Comparison of ENCODE assay signal across 8 mouse cellular contexts in genomic region chr11:6063501-6064214, GRCm38 (mm10). TPM values are rescaled to one million over a fixed set of nuclear protein-coding genes. Genes with fewer than 3 reads are reported as not detected.
A peak's percentile ranks its signal among the peaks of the same experiment; 100 is the strongest.
DNase-seq lines count a peak whose midpoint lies in the region; ATAC-seq and TF ChIP-seq lines count a peak whose summit lies in the region.

No protein-coding gene starts in this region.

- 0 out of 4 replicates have a peak overlapping the region, but pooled peaks of 1 of the 2 experiments have one; percentile 60 for H3K4me3 ChIP-seq in heart, embryonic 14.5 days (ENCODE audit: control insufficient read depth in 1 of 2, insufficient read depth in 1 of 2, low read depth in 1 of 2, low read length in 2 of 2)
- H3K4me3 ChIP-seq in E14TG2a.4 (replicated peaks; ENCODE audit: low read length): peak overlapping the region; percentile 92
- H3K4me3 ChIP-seq in embryonic facial prominence, embryonic 13.5 days: peak overlapping the region; percentile 60; the same call in 1 of the 2 replicates
- H3K4me3 ChIP-seq in limb, embryonic 13.5 days: peak overlapping the region; percentile 60; the same call in 1 of the 2 replicates
- H3K4me3 ChIP-seq in lung, postnatal 0 days (ENCODE audit: low read depth, low read length): no peak overlapping the region

- H3K9ac ChIP-seq in heart, embryonic 14.5 days (ENCODE audit: low read length): no peak overlapping the region
- H3K9ac ChIP-seq in embryonic facial prominence, embryonic 13.5 days: no peak overlapping the region
- H3K9ac ChIP-seq in limb, embryonic 13.5 days: no peak overlapping the region
- H3K9ac ChIP-seq in lung, postnatal 0 days (replicated peaks; ENCODE audit: low read depth): no peak overlapping the region

- H3K27ac ChIP-seq in heart, embryonic 14.5 days (replicated peaks in 1 of 2; ENCODE audit: control insufficient read depth in 1 of 2, insufficient read depth in 1 of 2, low read depth in 2 of 2, low read length in 2 of 2): no peak overlapping the region
- H3K27ac ChIP-seq in embryonic facial prominence, embryonic 13.5 days: no peak overlapping the region
- no peak overlapping the region for H3K27ac ChIP-seq in limb, embryonic 13.5 days
- no peak overlapping the region for H3K27ac ChIP-seq in lung, postnatal 0 days (ENCODE audit: low read length)

- DNase-seq in heart, adult 11 months: no peak
- DNase-seq in adrenal gland, postnatal 36 days: no peak
- no peak for DNase-seq in lung, postnatal 0 days (ENCODE audit: low spot score)

- WGBS in heart, embryonic 14.5 days: 36% methylated on average over 17 of the region's 17 CpGs
- WGBS in embryonic facial prominence, embryonic 13.5 days: 43% methylated on average over 17 of the region's 17 CpGs
- WGBS in limb, embryonic 13.5 days: 42% methylated on average over 17 of the region's 17 CpGs
- 34% methylated on average over 17 of the region's 17 CpGs for WGBS in lung, postnatal 0 days

- ATAC-seq in heart, embryonic 14.5 days (ENCODE audit: insufficient number of reproducible peaks, insufficient read depth, low FRiP score, low read depth): no peak
- ATAC-seq in embryonic facial prominence, embryonic 13.5 days (ENCODE audit: insufficient number of reproducible peaks, insufficient read depth, low FRiP score, low TSS enrichment, low read depth): no peak
- no peak for ATAC-seq in limb, embryonic 13.5 days (ENCODE audit: low FRiP score, low read depth)
- no peak for ATAC-seq in lung, postnatal 0 days
- ATAC-seq in monocyte, adult 5-6 weeks (replicated peaks; ENCODE audit: insufficient number of reproducible peaks, low FRiP score, low TSS enrichment, poor library complexity, severe bottlenecking): no peak

- H3K4me1 ChIP-seq in heart, embryonic 14.5 days (ENCODE audit: control insufficient read depth in 2 of 2, insufficient read depth in 2 of 2, low read length in 2 of 2): peaks cover 0 to 15% of the 10 kb centered on the region in 2 experiments; a peak in 3 of 4 replicates
- peaks cover 82% of the 10 kb centered on the region for H3K4me1 ChIP-seq in E14TG2a.4 (replicated peaks; ENCODE audit: low read depth, low read length)
- H3K4me1 ChIP-seq in embryonic facial prominence, embryonic 13.5 days: peaks cover 25% of the 10 kb centered on the region
- H3K4me1 ChIP-seq in limb, embryonic 13.5 days: peaks cover 26% of the 10 kb centered on the region
- H3K4me1 ChIP-seq in lung, postnatal 0 days (ENCODE audit: insufficient read depth, low read depth, low read length): no peaks in the 10 kb centered on the region

- peak overlapping the region; percentile 96 for H3K4me2 ChIP-seq in heart, embryonic 14.5 days (ENCODE audit: low read length)
- peak overlapping the region; percentile 30; the same call in 1 of the 2 replicates for H3K4me2 ChIP-seq in embryonic facial prominence, embryonic 13.5 days
- H3K4me2 ChIP-seq in limb, embryonic 13.5 days (replicated peaks): no peak overlapping the region
- H3K4me2 ChIP-seq in lung, postnatal 0 days (replicated peaks; ENCODE audit: low read depth, low read length): no peak overlapping the region

- no peak for TF ChIP-seq CTCF in E14TG2a.4 (conservative IDR thresholded peaks at IDR 0.05; ENCODE audit: low read length)
- TF ChIP-seq CTCF in lung, postnatal 0 days (IDR thresholded peaks at IDR 0.05): no peak

- no peaks in the 10 kb centered on the region for H3K36me3 ChIP-seq in heart, embryonic 14.5 days (ENCODE audit: control insufficient read depth, insufficient read depth, low read length)
- no peaks in the 10 kb centered on the region for H3K36me3 ChIP-seq in E14TG2a.4 (ENCODE audit: insufficient read depth, low read length)
- no peaks in the 10 kb centered on the region for H3K36me3 ChIP-seq in embryonic facial prominence, embryonic 13.5 days
- no peaks in the 10 kb centered on the region for H3K36me3 ChIP-seq in limb, embryonic 13.5 days
- no peaks in the 10 kb centered on the region for H3K36me3 ChIP-seq in lung, postnatal 0 days (ENCODE audit: insufficient read depth, low read length)

- H3K27me3 ChIP-seq in heart, embryonic 14.5 days (ENCODE audit: control insufficient read depth, insufficient read depth, low read length): peaks cover 68% of the 10 kb centered on the region
- peaks cover 39% of the 10 kb centered on the region for H3K27me3 ChIP-seq in E14TG2a.4 (ENCODE audit: insufficient read depth, low read length)
- H3K27me3 ChIP-seq in embryonic facial prominence, embryonic 13.5 days: peaks cover 84% of the 10 kb centered on the region
- peaks cover 93% of the 10 kb centered on the region for H3K27me3 ChIP-seq in limb, embryonic 13.5 days
- H3K27me3 ChIP-seq in lung, postnatal 0 days (replicated peaks; ENCODE audit: insufficient read depth, low read length): peaks cover 42% of the 10 kb centered on the region

- TF ChIP-seq EP300 in lung, postnatal 0 days (IDR thresholded peaks at IDR 0.05): no peak

- no peaks in the 10 kb centered on the region for H3K9me3 ChIP-seq in heart, embryonic 14.5 days (ENCODE audit: control insufficient read depth, low read length)
- H3K9me3 ChIP-seq in E14TG2a.4 (ENCODE audit: low read length): no peaks in the 10 kb centered on the region
- H3K9me3 ChIP-seq in embryonic facial prominence, embryonic 13.5 days: no peaks in the 10 kb centered on the region
- no peaks in the 10 kb centered on the region for H3K9me3 ChIP-seq in limb, embryonic 13.5 days
- H3K9me3 ChIP-seq in lung, postnatal 0 days (ENCODE audit: low read length): no peaks in the 10 kb centered on the region

RNA-seq across cellular contexts. Expression of gene Camk2b, which starts 2.5 kb away (rescaled TPM):
- polyA plus RNA-seq in heart, embryonic 14.5 days (2014; fragmentation: Nextera tagmentation; extraction: Ambion mirVana): 2.4 and 2.5 TPM in 2 replicates
- polyA plus RNA-seq in embryonic facial prominence, embryonic 13.5 days (2015; fragmentation: Nextera tagmentation; extraction: Ambion mirVana): 1.9 and 2.5 TPM in 2 replicates
- polyA plus RNA-seq in limb, embryonic 13.5 days (2015; fragmentation: Nextera tagmentation; extraction: Ambion mirVana): 1.6 and 1.7 TPM in 2 replicates
- total RNA-seq in adrenal gland, postnatal 36 days (2021): 10 to 100 TPM in 1 of 2 experiments, 1 to 10 TPM in 1; 7.8 to 14.5 TPM
- 2.9 TPM in 2 replicates for polyA plus RNA-seq in lung, postnatal 0 days (2015; fragmentation: Nextera tagmentation; extraction: Ambion mirVana)
- 8.3 to 21.9 TPM (median 14.9 TPM) in 3 replicates for total RNA-seq in monocyte, adult 5-6 weeks (2017)

Comparison
In these comparisons a context has a peak if more than half of its experiments do, and no peak if none do; other contexts are left out.
1. H3K4me2 ChIP-seq: peak in heart, embryonic 14.5 days (single experiment) and embryonic facial prominence, embryonic 13.5 days (single experiment); none in limb, embryonic 13.5 days (single experiment) and lung, postnatal 0 days (single experiment).